Mouse (Mus musculus) brown adipose tissue, adult 24 weeks (tissue): Measurements from ENCODE around the gene Gm13283. TPM values are rescaled to one million over a fixed set of nuclear protein-coding genes. Genes with fewer than 3 reads are reported as not detected.
"Not testable (repeated sequence)": the region's sequence is repeated elsewhere in the genome, so short reads cannot be mapped to it uniquely, and the experiment has no call there.

Experiments used
- H3K27ac ChIP-seq: fragments of 200-500 bp; replicated peaks from 2 replicates; pipeline ENCODE4 v1.5.1; 2012; ENCODE audit warnings: low read depth, mild to moderate bottlenecking, low read length
- H3K4me1 ChIP-seq: fragments of 200-500 bp; 2 replicates; pipeline ENCODE4 v1.6.1; 2012; ENCODE audit warnings: low read length, mixed read lengths; ENCODE audit not compliant: control insufficient read depth, insufficient read depth, insufficient read length
- H3K4me3 ChIP-seq: fragments of 200-500 bp; 2 replicates; pipeline ENCODE4 v1.5.1; 2012; ENCODE audit warnings: low read depth, mild to moderate bottlenecking, low read length, moderate library complexity; ENCODE audit not compliant: insufficient read depth
- polyA plus RNA-seq: library from polyadenylated mRNA; stranded (reverse); fragments of >200 nt; gene quantifications from 2 replicates; pipeline ENCODE4 v1.2.4, GENCODE M21; 2012; ENCODE audit not compliant: missing spikeins, insufficient read depth, insufficient read length

Gene Gm13283
- polyA plus RNA-seq, result not detected in 2 replicates

- peak within 1 kb of the TSS; percentile 47; the same call in 1 of the 2 replicates for H3K27ac ChIP-seq
- not testable (repeated sequence) for H3K4me1 ChIP-seq
- peak within 1 kb of the TSS; percentile 56 for H3K4me3 ChIP-seq
Observed at GRCm38 (mm10) chr4:88759610-88760268, at the start of gene Gm13283. Gene Gm13283, plus strand, starts transcription at chr4:88760119.

- H3K27ac ChIP-seq, result no peak overlapping the region
- H3K4me1 ChIP-seq, result peaks cover 4% of the 10 kb centered on the region
- no peak overlapping the region for H3K4me3 ChIP-seq
Observed at GRCm38 (mm10) chr4:88714281-88714680, 45.6 kb upstream of the Gm13283 start.

GRCm38 (mm10) chr4:88715059-88715458, 44.9 kb upstream of the Gm13283 start:
- no peak overlapping the region for H3K27ac ChIP-seq
- peaks cover 6% of the 10 kb centered on the region for H3K4me1 ChIP-seq
- no peak overlapping the region for H3K4me3 ChIP-seq

GRCm38 (mm10) chr4:88718715-88719114, 41.2 kb upstream of the Gm13283 start:
- Histone ChIP-seq H3K4me3 (peak overlapping the region; percentile 45; the same call in 1 of the 2 replicates), H3K27ac (no peak overlapping the region), H3K4me1 (peaks cover 17% of the 10 kb centered on the region)

- H3K27ac ChIP-seq, result peak within 1 kb of the TSS; percentile 100
- peaks cover 17% of the 10 kb centered on the region for H3K4me1 ChIP-seq
- H3K4me3 ChIP-seq, result peak within 1 kb of the TSS; percentile 96
Observed at GRCm38 (mm10) chr4:88721791-88722721, 37.9 kb upstream of the Gm13283 start, which contains the start of the genes Gm26566 and Klhl9. Gene Gm26566, plus strand, starts transcription at chr4:88721805. Gene Klhl9, minus strand, starts transcription at chr4:88722465.

- H3K4me1 ChIP-seq, result peaks cover 15% of the 10 kb centered on the region
- no peak overlapping the region for H3K27ac ChIP-seq
- H3K4me3 ChIP-seq, result no peak overlapping the region
Observed at GRCm38 (mm10) chr4:88723497-88724090, 36.3 kb upstream of the Gm13283 start.

- Histone ChIP-seq H3K4me3 (no peak overlapping the region), H3K4me1 (no peaks in the 10 kb centered on the region), H3K27ac (peak overlapping the region; percentile 8; the same call in 1 of the 2 replicates)
Observed at GRCm38 (mm10) chr4:88726727-88727126, 33.2 kb upstream of the Gm13283 start.

GRCm38 (mm10) chr4:88727324-88727723, 32.6 kb upstream of the Gm13283 start:
- H3K4me1 ChIP-seq, result no peaks in the 10 kb centered on the region
- H3K4me3 ChIP-seq, result no peak overlapping the region
- no peak overlapping the region for H3K27ac ChIP-seq

GRCm38 (mm10) chr4:88738480-88738879, 21.4 kb upstream of the Gm13283 start:
- Histone ChIP-seq H3K4me1 (no peaks in the 10 kb centered on the region), H3K27ac (no peak overlapping the region), H3K4me3 (no peak overlapping the region)

GRCm38 (mm10) chr4:88739036-88739435, 20.9 kb upstream of the Gm13283 start:
- Histone ChIP-seq H3K4me3 (no peak overlapping the region), H3K4me1 (no peaks in the 10 kb centered on the region)

GRCm38 (mm10) chr4:88741426-88741825, 18.5 kb upstream of the Gm13283 start:
- Histone ChIP-seq H3K4me3 (no peak overlapping the region), H3K4me1 (no peaks in the 10 kb centered on the region), H3K27ac (no peak overlapping the region)

More at GRCm38 (mm10) chr4:88739036-88739435, 20.9 kb upstream of the Gm13283 start:
- H3K27ac ChIP-seq, result no peak overlapping the region

- H3K27ac ChIP-seq, result no peak overlapping the region
- H3K4me1 ChIP-seq, result no peaks in the 10 kb centered on the region
Observed at GRCm38 (mm10) chr4:88742771-88743371, 17.0 kb upstream of the Gm13283 start.

GRCm38 (mm10) chr4:88744207-88744606, 15.7 kb upstream of the Gm13283 start:
- Histone ChIP-seq H3K4me1 (no peaks in the 10 kb centered on the region), H3K4me3 (no peak overlapping the region), H3K27ac (no peak overlapping the region)

More at GRCm38 (mm10) chr4:88742771-88743371, 17.0 kb upstream of the Gm13283 start:
- no peak overlapping the region for H3K4me3 ChIP-seq

- no peak overlapping the region for H3K27ac ChIP-seq
- H3K4me1 ChIP-seq, result no peaks in the 10 kb centered on the region
- H3K4me3 ChIP-seq, result no peak overlapping the region
Observed at GRCm38 (mm10) chr4:88749926-88750325, 10.0 kb upstream of the Gm13283 start.
